Mouse (Mus musculus): Measurements from ENCODE around the gene Ddc. TPM values are rescaled to one million over a fixed set of nuclear protein-coding genes. Genes with fewer than 3 reads are reported as not detected.

The Ddc gene
- polyA plus RNA-seq, 1 experiment from 2014 or later: 12.6 TPM

DNA sequence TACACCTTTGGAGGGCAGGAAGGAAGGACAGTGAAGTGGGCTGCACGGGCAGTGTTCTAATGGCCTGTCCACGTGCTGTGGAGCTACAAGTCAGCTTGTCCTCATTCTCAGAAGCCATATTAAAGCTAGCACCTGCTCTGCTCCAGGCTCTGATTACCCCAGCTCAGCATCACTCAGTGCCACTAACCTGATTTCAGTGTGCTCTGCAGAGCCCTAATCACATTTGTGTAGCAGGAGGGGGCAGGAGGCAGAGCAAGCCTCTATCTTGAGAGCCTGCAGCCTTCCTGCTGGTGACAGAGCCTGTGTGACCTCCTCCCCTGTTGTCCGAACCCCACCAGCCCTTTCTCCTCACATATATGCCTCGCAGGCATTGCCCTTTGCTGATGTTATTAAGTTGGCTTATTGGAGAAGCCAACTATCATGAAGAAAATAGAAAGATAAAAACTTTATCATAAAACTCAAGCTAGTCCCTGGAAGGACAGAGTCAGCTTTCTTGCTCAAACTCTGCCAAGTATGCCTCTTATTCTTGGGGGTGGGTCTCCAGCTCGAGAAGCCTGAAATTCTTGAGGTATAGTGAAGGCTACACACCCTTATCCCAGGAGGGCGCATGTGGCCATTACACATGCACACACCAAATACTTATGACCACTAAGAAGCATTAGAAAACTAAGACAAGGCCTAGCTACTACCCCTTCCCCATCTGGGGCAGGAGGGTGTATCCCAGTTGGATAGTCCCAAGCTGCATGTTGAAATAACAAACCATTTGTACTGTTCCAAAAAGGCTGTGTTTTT is 47.3 kb downstream of the Ddc start:
- H3K4me1 ChIP-seq (ENCODE audit: insufficient read depth, low read length): peaks cover 12% of the 10 kb centered on the region
- H3K9ac ChIP-seq (replicated peaks; ENCODE audit: low read length): no peak overlapping the region
- ATAC-seq (ENCODE audit: low FRiP score, low TSS enrichment): no peak
- no peaks in the 10 kb centered on the region for H3K27me3 ChIP-seq (ENCODE audit: insufficient read depth, low read length)
- H3K4me3 ChIP-seq (ENCODE audit: low read length): no peak overlapping the region
- no peak overlapping the region for H3K27ac ChIP-seq (ENCODE audit: low read length)
- H3K9me3 ChIP-seq (ENCODE audit: low read length): no peaks in the 10 kb centered on the region
- no peak overlapping the region for H3K4me2 ChIP-seq (replicated peaks; ENCODE audit: low read depth, low read length)
- WGBS: 60% methylated on average over 6 of the region's 6 CpGs
- H3K36me3 ChIP-seq (ENCODE audit: insufficient read depth, low read length): no peaks in the 10 kb centered on the region

DNA sequence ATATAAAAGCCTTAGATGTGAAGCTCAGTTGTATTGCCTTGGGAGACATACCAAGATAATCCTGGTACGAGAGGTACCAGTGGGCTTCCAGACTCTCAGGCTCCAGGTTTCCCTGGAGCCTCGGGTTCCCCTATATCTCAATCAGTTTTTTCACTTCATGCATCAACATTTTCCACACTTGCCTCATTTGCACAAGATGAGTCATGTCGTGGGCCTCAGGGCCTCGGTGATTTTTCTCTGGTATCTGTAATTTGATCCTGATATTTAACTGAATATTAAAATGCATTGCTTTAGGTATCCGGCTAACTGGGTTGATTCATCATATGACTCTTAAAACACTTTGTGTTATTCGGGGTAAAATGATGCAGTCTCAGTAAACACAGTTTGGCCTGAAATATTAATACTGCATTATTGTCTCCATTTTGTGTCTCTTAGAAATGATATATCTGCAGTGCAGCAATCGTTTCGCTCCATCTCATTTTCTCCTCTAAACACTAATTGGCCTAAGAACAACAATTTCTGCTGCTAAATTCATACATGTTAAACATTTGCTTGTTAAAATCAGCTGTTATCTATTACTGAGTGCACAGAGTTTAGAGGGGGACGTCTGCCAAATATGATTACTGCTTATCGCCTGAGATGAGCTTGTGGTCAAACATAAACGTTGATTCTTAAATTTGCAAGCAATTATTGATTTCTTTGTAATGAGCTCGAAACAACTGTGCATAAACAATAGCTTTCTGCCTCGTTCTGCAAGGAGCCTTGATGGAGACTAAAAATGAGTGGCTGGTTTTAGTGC is 48.2 kb downstream of the Ddc start:
- H3K27me3 ChIP-seq (ENCODE audit: insufficient read depth, low read length): no peaks in the 10 kb centered on the region
- no peak overlapping the region for H3K4me2 ChIP-seq (replicated peaks; ENCODE audit: low read depth, low read length)
- H3K9me3 ChIP-seq (ENCODE audit: low read length): no peaks in the 10 kb centered on the region
- H3K4me3 ChIP-seq (ENCODE audit: low read length): no peak overlapping the region
- H3K4me1 ChIP-seq (ENCODE audit: insufficient read depth, low read length): peaks cover 3% of the 10 kb centered on the region
- no peak for ATAC-seq (ENCODE audit: low FRiP score, low TSS enrichment)
- H3K9ac ChIP-seq (replicated peaks; ENCODE audit: low read length): no peak overlapping the region
- H3K27ac ChIP-seq (ENCODE audit: low read length): no peak overlapping the region
- H3K36me3 ChIP-seq (ENCODE audit: insufficient read depth, low read length): no peaks in the 10 kb centered on the region
- 69% methylated on average over 13 of the region's 13 CpGs for WGBS

DNA sequence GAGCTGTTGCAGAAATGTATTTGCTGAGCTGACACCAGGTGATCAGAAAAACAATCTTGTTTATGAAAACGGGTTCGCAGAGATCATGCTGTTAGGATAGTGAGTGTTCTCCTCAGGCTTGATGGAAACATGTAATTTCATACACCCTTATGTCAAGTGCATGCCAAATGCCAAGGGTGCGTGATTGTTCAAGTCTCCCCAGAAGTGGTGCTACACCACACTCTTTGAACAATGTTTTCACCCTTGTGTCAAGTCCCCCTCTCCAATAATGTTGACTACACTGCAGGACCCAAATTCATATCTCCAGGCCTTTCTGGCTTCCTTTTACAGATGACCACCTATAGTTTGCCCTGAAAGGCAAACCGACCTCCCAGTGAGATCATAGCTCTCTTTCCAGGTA is 49.5 kb downstream of the Ddc start:
- Histone ChIP-seq H3K36me3 (ENCODE audit: insufficient read depth, low read length) (no peaks in the 10 kb centered on the region), H3K27me3 (ENCODE audit: insufficient read depth, low read length) (no peaks in the 10 kb centered on the region), H3K27ac (ENCODE audit: low read length) (no peak overlapping the region), H3K9me3 (ENCODE audit: low read length) (no peaks in the 10 kb centered on the region), H3K9ac (replicated peaks; ENCODE audit: low read length) (no peak overlapping the region), H3K4me3 (ENCODE audit: low read length) (no peak overlapping the region), H3K4me1 (ENCODE audit: insufficient read depth, low read length) (peaks cover 8% of the 10 kb centered on the region), H3K4me2 (replicated peaks; ENCODE audit: low read depth, low read length) (no peak overlapping the region)
- ATAC-seq (ENCODE audit: low FRiP score, low TSS enrichment): no peak
- 93% methylated on average over 4 of the region's 4 CpGs for WGBS

DNA sequence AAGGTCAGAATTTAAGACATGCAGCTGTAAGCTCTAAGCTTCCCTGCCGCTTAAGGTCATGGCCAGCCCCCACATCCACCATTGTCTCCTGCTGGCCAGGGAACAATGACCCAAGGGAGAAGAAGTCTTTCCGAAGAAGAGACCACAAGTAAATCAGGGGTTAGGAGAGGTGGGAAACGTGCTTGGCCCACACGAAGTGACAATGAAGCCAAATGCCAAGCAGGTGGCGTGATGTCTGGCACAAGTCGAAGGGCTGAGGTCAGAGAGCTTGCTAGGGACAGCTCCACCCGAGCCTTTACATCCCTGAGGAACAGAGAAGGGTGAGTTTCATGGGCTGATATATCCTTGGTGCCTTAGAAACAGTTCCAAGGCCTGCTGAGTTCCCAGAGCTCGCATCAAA is 52.9 kb downstream of the Ddc start:
- Histone ChIP-seq H3K4me3 (ENCODE audit: low read length) (no peak overlapping the region), H3K4me1 (ENCODE audit: insufficient read depth, low read length) (peaks cover 8% of the 10 kb centered on the region), H3K27ac (ENCODE audit: low read length) (peak overlapping the region; percentile 72), H3K4me2 (replicated peaks; ENCODE audit: low read depth, low read length) (no peak overlapping the region), H3K36me3 (ENCODE audit: insufficient read depth, low read length) (no peaks in the 10 kb centered on the region), H3K9ac (replicated peaks; ENCODE audit: low read length) (no peak overlapping the region), H3K9me3 (ENCODE audit: low read length) (no peaks in the 10 kb centered on the region), H3K27me3 (ENCODE audit: insufficient read depth, low read length) (no peaks in the 10 kb centered on the region)
- ATAC-seq (ENCODE audit: low FRiP score, low TSS enrichment): no peak
- 49% methylated on average over 8 of the region's 8 CpGs for WGBS

DNA sequence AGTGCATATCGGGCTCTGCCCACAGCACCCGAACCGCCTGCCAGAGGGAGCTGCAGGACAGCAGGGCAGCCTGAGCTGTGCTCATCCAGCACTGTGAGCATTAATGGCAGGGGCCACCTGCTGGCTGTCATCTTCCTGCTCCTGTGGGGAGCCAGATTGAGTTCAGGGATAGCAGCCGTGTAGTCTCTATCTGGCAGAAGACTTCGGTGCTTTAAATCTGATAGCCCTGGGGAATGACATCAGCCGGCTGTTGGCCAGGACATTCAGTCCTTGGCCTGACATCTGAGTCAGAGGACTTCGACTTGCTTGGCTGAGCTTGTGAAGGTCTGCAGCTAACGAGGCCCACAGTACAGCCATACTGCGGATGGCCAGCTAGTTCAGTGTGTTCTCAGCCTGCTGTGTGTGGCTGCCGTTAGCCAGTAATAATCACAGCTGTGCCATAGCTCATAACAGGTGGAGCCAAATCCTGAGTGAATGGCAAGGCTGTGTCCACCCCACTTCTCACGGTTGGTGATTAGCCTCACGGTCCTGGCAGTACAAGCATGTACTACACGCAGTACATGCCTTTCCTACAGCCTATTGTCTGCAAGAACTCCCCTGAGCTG is 53.5 kb downstream of the Ddc start:
- H3K4me3 ChIP-seq (ENCODE audit: low read length): no peak overlapping the region

DNA sequence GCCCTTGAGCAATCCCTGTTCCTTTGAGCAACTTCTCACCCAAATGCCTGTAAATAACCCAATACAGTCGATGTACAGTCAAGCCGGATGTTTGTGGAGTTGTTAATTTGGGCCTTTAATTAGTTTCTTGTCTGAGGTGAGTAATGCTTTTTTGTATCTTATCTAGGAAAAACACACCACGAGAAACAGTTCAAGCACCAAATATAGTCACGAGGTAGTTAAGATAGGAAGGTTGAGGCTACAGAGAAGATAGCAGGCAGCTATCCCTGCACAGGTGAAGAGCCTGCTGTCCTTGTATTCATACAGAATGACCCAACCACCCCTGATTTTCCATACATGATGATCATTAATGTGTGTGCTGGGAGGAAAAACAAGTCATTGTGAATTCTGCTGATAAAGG is 56.4 kb downstream of the Ddc start:
- Histone ChIP-seq H3K4me3 (ENCODE audit: low read length) (no peak overlapping the region), H3K27me3 (ENCODE audit: insufficient read depth, low read length) (no peaks in the 10 kb centered on the region), H3K9ac (replicated peaks; ENCODE audit: low read length) (no peak overlapping the region), H3K4me2 (replicated peaks; ENCODE audit: low read depth, low read length) (no peak overlapping the region), H3K36me3 (ENCODE audit: insufficient read depth, low read length) (no peaks in the 10 kb centered on the region), H3K4me1 (ENCODE audit: insufficient read depth, low read length) (peaks cover 24% of the 10 kb centered on the region), H3K9me3 (ENCODE audit: low read length) (no peaks in the 10 kb centered on the region), H3K27ac (ENCODE audit: low read length) (no peak overlapping the region)
- ATAC-seq (ENCODE audit: low FRiP score, low TSS enrichment): no peak
- 58% methylated on average over 4 of the region's 4 CpGs for WGBS

More for the DNA sequence above, 53.5 kb downstream of the Ddc start:
- 28% methylated on average over 13 of the region's 13 CpGs for WGBS
- Histone ChIP-seq H3K9me3 (ENCODE audit: low read length) (no peaks in the 10 kb centered on the region), H3K4me2 (replicated peaks; ENCODE audit: low read depth, low read length) (no peak overlapping the region), H3K4me1 (ENCODE audit: insufficient read depth, low read length) (peaks cover 8% of the 10 kb centered on the region), H3K27me3 (ENCODE audit: insufficient read depth, low read length) (no peaks in the 10 kb centered on the region), H3K27ac (ENCODE audit: low read length) (peak overlapping the region; percentile 72), H3K36me3 (ENCODE audit: insufficient read depth, low read length) (no peaks in the 10 kb centered on the region), H3K9ac (replicated peaks; ENCODE audit: low read length) (no peak overlapping the region)
- ATAC-seq (ENCODE audit: low FRiP score, low TSS enrichment): peak; percentile 96

DNA sequence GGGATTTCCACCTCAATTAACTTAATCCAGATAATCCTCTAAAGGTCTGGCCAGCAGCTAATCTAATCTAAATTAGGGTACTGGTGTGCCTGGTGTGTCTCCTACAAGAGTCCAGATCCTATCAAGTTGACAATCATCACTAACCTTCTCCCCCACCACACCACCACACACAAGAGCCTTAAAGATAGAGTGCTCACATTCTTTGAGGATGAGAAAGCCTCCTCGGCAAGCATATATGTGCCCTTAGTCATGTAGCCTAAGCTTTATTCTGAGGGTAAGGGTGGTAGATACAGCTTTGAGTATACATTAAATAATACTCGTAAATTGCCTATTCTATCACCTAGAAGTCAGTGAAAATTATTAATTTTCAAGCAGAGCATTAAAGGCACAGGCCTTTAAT is 57.2 kb downstream of the Ddc start:
- peaks cover 29% of the 10 kb centered on the region for H3K4me1 ChIP-seq (ENCODE audit: insufficient read depth, low read length)
- 86% methylated on average over 2 of the region's 2 CpGs for WGBS
- no peak overlapping the region for H3K4me3 ChIP-seq (ENCODE audit: low read length)
- no peak overlapping the region for H3K4me2 ChIP-seq (replicated peaks; ENCODE audit: low read depth, low read length)
- no peak overlapping the region for H3K27ac ChIP-seq (ENCODE audit: low read length)
- ATAC-seq (ENCODE audit: low FRiP score, low TSS enrichment): no peak
- H3K27me3 ChIP-seq (ENCODE audit: insufficient read depth, low read length): no peaks in the 10 kb centered on the region
- no peaks in the 10 kb centered on the region for H3K9me3 ChIP-seq (ENCODE audit: low read length)
- H3K9ac ChIP-seq (replicated peaks; ENCODE audit: low read length): no peak overlapping the region
- H3K36me3 ChIP-seq (ENCODE audit: insufficient read depth, low read length): no peaks in the 10 kb centered on the region

DNA sequence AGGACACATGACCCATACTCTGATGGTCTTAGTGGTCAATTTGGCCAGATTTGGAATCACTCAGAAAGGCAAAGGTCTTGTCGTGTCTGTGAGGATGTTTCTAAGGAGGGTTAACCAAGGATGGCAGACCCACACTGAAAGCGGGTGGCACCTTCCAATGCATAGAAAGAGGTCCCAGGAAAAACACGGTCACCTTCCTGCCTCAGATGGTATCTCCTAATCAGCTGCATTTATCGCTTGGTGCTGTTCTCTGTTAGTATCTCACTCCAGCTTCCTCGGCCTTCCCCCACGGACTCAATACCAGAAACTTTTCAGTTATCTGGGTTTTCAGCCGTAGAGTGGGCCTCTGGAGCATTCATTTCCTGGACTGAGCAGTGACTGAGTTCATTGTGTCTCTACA is 58.1 kb downstream of the Ddc start:
- H3K27ac ChIP-seq (ENCODE audit: low read length): no peak overlapping the region
- H3K4me3 ChIP-seq (ENCODE audit: low read length): no peak overlapping the region
- H3K4me1 ChIP-seq (ENCODE audit: insufficient read depth, low read length): peaks cover 29% of the 10 kb centered on the region
- 85% methylated on average over 7 of the region's 7 CpGs for WGBS
- ATAC-seq (ENCODE audit: low FRiP score, low TSS enrichment): no peak
- H3K4me2 ChIP-seq (replicated peaks; ENCODE audit: low read depth, low read length): no peak overlapping the region
- no peak overlapping the region for H3K9ac ChIP-seq (replicated peaks; ENCODE audit: low read length)
- no peaks in the 10 kb centered on the region for H3K36me3 ChIP-seq (ENCODE audit: insufficient read depth, low read length)
- H3K9me3 ChIP-seq (ENCODE audit: low read length): no peaks in the 10 kb centered on the region
- no peaks in the 10 kb centered on the region for H3K27me3 ChIP-seq (ENCODE audit: insufficient read depth, low read length)

DNA sequence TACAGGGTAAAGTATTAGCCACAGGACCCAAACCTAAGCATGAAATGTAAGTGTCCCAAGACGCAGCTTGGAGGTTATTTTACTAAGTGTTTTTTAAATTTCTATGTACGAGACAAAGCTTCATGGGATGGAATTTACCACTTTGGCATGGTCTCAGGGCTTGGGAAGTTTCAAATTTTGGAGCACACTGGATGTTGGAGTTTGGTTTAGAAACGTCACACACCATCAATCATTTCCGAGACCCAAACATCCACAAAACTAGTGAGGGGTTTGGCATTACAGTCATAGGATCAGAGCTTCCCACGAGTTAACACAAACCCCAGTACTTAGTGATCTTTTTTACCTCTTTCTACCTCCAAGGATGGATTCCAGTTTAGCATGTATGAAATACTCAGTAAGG is 60.6 kb downstream of the Ddc start:
- H3K27me3 ChIP-seq (ENCODE audit: insufficient read depth, low read length): no peaks in the 10 kb centered on the region
- peaks cover 32% of the 10 kb centered on the region for H3K4me1 ChIP-seq (ENCODE audit: insufficient read depth, low read length)
- H3K36me3 ChIP-seq (ENCODE audit: insufficient read depth, low read length): no peaks in the 10 kb centered on the region
- peak overlapping the region; percentile 31; the same call in 1 of the 2 replicates for H3K4me2 ChIP-seq (replicated peaks; ENCODE audit: low read depth, low read length)
- no peak for ATAC-seq (ENCODE audit: low FRiP score, low TSS enrichment)
- H3K27ac ChIP-seq (ENCODE audit: low read length): peak overlapping the region; percentile 61; the same call in 1 of the 2 replicates
- 47% methylated on average over 5 of the region's 5 CpGs for WGBS
- H3K9ac ChIP-seq (replicated peaks; ENCODE audit: low read length): no peak overlapping the region
- H3K9me3 ChIP-seq (ENCODE audit: low read length): no peaks in the 10 kb centered on the region
- H3K4me3 ChIP-seq (ENCODE audit: low read length): no peak overlapping the region
